Mouse (Mus musculus): ENCODE data around the gene D17Wsu92e. TPM values are rescaled to one million over a fixed set of nuclear protein-coding genes. Genes with fewer than 3 reads are reported as not detected.
A peak's percentile ranks its signal among the peaks of the same experiment; 100 is the strongest.

D17Wsu92e gene
- total RNA-seq, 2 experiments from 2014 or later, result 79.7 to 85.1 TPM

DNA sequence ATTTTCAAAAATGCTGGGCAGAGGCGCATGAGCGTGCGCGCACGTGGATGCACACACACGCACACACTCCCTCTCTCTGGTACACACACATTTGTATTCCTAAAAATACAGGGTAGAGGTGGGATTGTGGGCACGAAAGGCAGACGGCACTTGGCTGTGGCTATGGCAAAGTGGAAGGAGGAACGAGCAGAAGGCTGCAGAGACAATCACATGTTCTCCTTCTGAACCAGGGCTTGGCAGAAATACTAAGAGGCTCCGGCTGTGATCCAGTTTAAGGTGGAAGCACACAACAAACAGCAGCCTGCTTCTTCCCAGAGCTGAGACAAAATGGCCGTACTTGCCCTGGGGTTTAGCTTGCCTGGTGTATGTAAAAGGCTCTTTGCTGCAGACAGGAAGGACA, 57.6 kb downstream of the D17Wsu92e start:
- no peak for DNase-seq

GRCm38 (mm10) chr17:27761639-27762336, 58.7 kb downstream of the D17Wsu92e start:
- DNase-seq, result peak; percentile 76
- intact Hi-C loops (cut with DNase I; ENCODE audit: low total_unique reads), result loop anchor here (5.0 kb wide), 1 partner anchor 109 kb away; no protein-coding TSS in a partner anchor

More for the DNA sequence above, 57.6 kb downstream of the D17Wsu92e start:
- intact Hi-C loops (cut with DNase I; ENCODE audit: low total_unique reads), result loop anchor here (5.0 kb wide), 1 partner anchor 111 kb away; no protein-coding TSS in a partner anchor

DNA sequence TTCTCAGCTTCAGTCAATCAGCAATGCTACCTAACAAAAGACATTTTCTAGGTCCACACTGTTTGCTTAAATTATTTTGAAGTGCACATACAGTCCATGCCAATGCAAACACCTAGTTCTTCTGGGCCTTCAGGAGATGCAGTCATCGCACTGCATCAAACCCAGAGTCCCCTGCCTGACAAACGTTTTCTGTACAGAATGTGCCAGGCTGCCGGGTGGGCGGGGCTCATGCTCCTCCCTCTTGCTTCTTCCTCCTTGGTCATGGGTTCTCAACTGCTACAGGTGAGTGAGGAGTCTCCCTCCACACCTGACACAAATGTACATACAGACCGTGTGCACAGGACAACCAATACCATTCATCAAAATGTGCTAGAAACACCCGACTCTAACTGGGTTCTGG, 60.3 kb downstream of the D17Wsu92e start:
- no peak for DNase-seq
- intact Hi-C loops (cut with DNase I; ENCODE audit: low total_unique reads), result loop anchor here (5.0 kb wide), 1 partner anchor 108 kb away; no protein-coding TSS in a partner anchor

- intact Hi-C loops (cut with DNase I; ENCODE audit: low total_unique reads), result no loop called here
Measured at GRCm38 (mm10) chr17:27751314-27752202, 68.9 kb downstream of the D17Wsu92e start.

GRCm38 (mm10) chr17:27750451-27750942, 70.0 kb downstream of the D17Wsu92e start:
- no peak for DNase-seq

More at GRCm38 (mm10) chr17:27751314-27752202, 68.9 kb downstream of the D17Wsu92e start:
- no peak for DNase-seq

DNA sequence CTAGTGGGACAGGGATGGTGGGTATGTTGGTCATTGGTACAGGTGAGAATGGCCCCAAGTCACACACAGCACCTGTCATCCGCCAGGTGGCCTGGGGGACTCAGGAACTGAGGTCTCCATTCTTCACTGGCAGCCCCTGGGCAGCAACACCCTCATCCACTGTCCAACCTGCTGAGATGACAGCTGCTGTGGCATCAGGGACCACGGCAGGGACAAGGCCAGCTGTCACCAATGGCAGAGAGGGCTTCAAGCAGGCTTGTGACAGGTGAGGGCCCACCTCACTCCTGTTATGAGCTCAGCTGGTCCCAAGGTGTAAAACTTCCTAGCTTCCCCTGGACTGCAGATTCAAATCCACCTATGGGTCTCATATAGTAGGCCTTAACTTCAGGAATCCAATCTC, 72.3 kb downstream of the D17Wsu92e start:
- intact Hi-C loops (cut with DNase I; ENCODE audit: low total_unique reads), result no loop called here

More at GRCm38 (mm10) chr17:27750451-27750942, 70.0 kb downstream of the D17Wsu92e start:
- intact Hi-C loops (cut with DNase I; ENCODE audit: low total_unique reads), result no loop called here

GRCm38 (mm10) chr17:27746446-27746845, 74.0 kb downstream of the D17Wsu92e start:
- intact Hi-C loops (cut with DNase I; ENCODE audit: low total_unique reads), result no loop called here
- no peak for DNase-seq

More for the DNA sequence above, 72.3 kb downstream of the D17Wsu92e start:
- no peak for DNase-seq

DNA sequence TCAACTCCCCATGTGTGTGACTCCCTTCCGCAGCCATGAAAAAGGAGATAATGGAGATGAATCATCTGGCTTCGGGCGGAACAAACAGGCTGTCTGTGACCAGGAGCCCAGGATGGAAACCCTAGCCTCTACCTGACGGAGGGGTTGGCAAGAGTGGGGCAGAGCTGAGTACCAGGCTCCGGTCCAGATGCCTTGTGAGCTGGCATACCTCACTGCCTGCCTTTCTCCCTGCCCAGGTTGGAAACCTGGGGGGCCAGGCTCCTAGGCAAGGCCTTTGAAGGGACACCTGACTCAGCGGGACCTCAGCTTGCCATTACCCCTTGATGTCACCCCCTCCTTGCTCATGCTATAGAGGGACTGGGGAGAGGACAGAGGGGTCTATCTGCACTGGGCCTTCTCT, 79.5 kb downstream of the D17Wsu92e start:
- no peak for DNase-seq
- intact Hi-C loops (cut with DNase I; ENCODE audit: low total_unique reads), result no loop called here

DNA sequence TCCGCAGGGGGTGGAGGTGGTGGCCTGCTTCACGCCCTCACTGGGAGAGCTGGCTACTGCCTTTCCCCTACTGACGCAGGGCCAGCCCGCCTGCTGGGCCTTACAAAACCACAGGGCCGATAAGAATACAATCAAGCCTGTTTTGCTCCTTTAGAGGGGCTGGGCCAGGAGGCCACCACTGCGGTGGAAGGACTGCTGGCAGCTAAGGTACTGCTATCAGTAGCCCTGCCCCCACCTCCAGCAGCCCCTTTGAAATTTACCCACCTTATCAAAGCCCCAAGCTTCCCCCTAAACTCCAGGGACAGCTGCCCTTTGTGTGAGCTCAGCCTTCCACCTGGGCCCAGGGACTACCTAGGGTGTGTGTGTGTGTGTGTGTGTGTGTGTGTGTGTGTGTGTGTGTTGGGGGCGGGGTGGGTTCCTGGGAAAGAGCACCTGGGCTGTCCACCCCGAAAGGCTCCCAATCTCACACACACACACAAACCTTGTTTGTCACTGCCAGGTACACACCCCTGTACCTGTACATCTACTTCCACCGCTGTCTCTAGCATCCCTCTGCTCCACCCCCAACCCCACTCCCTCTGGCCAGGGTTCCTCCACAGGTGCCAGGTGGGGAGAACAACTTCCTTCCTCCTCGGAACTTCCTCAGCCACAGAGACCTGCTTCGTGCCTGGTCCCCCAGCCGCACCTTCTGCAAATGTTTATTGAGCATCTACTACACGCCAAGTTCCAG, 85.9 kb downstream of the D17Wsu92e start:
- intact Hi-C loops (cut with DNase I; ENCODE audit: low total_unique reads), result no loop called here
- DNase-seq, result no peak

DNA sequence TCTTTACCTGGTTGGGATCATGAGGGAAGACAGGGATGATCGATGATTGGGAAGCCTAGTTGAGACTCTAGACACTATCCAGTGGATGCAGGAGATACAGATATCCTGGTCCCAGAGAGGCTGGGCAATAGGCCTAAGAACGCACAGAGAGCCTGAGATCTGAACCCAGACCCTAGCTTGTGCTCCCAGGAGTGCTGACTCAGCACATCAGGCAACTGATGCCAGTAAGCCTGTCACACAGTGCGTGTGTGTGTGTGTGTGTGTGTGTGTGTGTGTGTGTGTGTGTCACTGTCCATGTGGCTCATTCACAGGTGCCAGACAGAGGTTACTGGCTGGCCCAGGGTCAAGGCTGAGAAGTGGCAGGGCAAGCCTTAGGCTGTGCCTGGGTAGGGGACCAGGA, 87.8 kb downstream of the D17Wsu92e start:
- DNase-seq, result no peak
- intact Hi-C loops (cut with DNase I; ENCODE audit: low total_unique reads), result no loop called here

GRCm38 (mm10) chr17:27732152-27732551, 88.3 kb downstream of the D17Wsu92e start:
- no peak for DNase-seq
- intact Hi-C loops (cut with DNase I; ENCODE audit: low total_unique reads), result no loop called here

DNA sequence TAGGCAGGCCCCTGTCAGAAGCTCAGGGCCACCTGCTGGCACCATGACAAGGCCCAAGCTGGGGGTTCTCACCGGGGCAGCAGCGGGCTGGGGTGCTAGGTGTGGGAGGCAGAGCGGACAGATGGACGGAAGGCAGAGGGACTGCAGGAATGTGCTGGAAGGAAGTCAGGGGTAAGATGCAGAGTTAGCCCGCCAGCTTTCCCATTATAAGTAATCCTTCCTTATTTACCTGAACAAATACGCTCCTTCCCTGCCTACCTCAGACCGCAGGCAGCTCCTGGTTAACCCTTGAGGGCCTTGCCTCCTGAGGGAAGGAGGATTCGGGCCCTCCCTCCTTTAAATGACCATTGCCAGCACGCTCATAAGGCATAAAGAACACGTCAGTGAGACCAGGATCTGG, 91.7 kb downstream of the D17Wsu92e start, which contains the start of gene Spdef:
Gene Spdef (minus strand): TSS at position 186 of the 400 bp plus-strand sequence.
- DNase-seq, result no peak
- intact Hi-C loops (cut with DNase I; ENCODE audit: low total_unique reads), result no loop called here

DNA sequence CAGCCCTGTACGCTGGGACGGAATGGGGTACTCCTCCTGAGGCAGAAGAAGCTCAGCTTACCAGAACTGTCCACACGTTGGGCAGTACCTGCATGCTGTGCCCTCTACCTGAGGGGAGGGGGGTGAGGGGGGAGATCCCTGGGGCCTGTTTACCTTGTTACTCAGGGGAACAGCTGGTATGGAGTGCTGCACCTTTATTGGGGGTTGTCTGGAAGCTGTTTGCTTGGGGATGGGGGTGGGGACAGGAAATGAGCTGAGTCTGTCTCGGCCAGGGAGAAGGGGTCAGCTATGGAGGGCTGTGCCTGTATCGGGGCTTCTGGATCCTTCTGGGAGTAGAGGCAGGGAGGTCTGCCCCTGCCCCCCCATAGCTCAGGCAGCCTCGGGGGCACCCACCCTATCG, 93.9 kb downstream of the D17Wsu92e start:
- intact Hi-C loops (cut with DNase I; ENCODE audit: low total_unique reads), result no loop called here
- DNase-seq, result no peak

GRCm38 (mm10) chr17:27725412-27725811, 95.0 kb downstream of the D17Wsu92e start:
- intact Hi-C loops (cut with DNase I; ENCODE audit: low total_unique reads), result no loop called here
- DNase-seq, result no peak

DNA sequence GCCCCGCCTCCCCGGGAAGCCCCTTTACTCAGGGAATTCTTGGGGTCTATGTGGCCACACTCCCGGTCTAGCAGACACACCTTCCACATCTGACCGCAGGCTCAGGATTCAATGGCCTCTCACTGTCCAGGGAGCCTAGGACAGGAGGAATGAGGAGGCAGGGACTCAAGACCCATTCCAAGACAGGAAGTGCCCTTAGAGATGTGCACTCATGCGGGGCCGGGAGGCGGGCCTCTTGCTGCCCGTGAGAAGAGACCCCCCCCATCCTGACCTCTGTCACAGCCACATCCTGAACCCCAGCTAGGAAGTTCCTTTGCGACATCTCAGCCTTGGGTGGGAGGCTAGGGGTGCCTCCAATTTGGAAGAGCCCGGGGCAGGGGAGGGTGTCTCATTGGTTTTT, 95.4 kb downstream of the D17Wsu92e start:
- intact Hi-C loops (cut with DNase I; ENCODE audit: low total_unique reads), result no loop called here

GRCm38 (mm10) chr17:27724327-27724726, 96.1 kb downstream of the D17Wsu92e start:
- intact Hi-C loops (cut with DNase I; ENCODE audit: low total_unique reads), result no loop called here
- no peak for DNase-seq

More for the DNA sequence above, 95.4 kb downstream of the D17Wsu92e start:
- no peak for DNase-seq

GRCm38 (mm10) chr17:27721125-27721664, 99.3 kb downstream of the D17Wsu92e start:
- intact Hi-C loops (cut with DNase I; ENCODE audit: low total_unique reads), result no loop called here
- peak; percentile 66 for DNase-seq

DNA sequence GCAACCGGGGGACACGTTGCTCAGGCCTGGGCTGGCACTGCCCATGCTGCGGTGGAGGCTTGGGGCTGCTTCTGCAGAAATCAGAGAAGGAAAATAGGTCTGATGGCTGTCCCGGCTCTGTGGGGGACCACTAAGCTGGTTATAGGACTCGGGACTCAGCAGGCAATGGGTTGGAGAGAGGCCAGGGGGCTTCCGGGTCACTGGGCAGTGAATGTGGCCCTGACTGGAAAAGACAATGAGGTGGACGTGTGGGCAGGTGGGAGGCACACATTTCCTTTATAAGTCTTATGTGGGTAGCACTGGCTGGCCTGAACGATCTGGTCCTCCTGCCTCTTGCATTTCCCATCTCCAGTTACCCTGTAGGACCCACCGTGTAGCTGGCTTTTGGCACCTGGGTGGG, 100.1 kb downstream of the D17Wsu92e start:
- intact Hi-C loops (cut with DNase I; ENCODE audit: low total_unique reads), result no loop called here
- no peak for DNase-seq

GRCm38 (mm10) chr17:27719663-27720062, 100.8 kb downstream of the D17Wsu92e start:
- DNase-seq, result no peak
- intact Hi-C loops (cut with DNase I; ENCODE audit: low total_unique reads), result no loop called here

Measured in gastrocnemius, postnatal 14 days (tissue).